Mouse (Mus musculus): ENCODE results near the gene Otoa. TPM values are rescaled to one million over a fixed set of nuclear protein-coding genes. Genes with fewer than 3 reads are reported as not detected.

Gene Otoa
- total RNA-seq (2018; cell fraction: chromatin; rRNA removed) = 1 to 10 TPM in 8 of 26 experiments, under 1 TPM in 16, not detected in 2; 0.08 to 3.2 (median 0.76) TPM
- total RNA-seq (2018; cell fraction: cytosol; rRNA removed) = under 1 TPM in 4 of 26 experiments, not detected in 22; 0.04 to 0.24 (median 0.11) TPM
- 1 to 10 TPM in 1 of 26 experiments, under 1 TPM in 19, not detected in 6; 0.11 to 1.4 (median 0.42) TPM for total RNA-seq (2018; cell fraction: nucleus; rRNA removed)
- not detected in 3 replicates for polyA plus RNA-seq (2018)

DNA sequence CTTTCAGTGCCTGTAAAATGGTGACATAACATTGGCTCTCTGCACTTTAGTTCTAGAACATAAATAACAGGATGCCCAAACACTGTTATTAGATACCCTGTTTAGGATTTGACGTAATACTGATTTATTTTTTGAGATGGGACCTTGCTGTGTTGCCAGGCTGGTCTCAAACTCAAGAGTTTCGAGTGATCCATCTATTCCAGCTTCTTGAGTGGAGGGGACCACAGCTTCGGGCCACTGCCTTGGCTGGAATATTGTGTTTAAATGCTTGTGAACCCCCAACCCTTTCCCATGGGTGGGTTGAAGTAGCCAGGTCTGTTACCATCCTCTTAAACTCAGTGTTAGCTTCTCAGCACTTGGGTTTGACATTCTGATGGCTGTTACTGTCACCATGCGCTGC is at the start of gene Otoa:
Otoa (plus strand) TSS at position 301 of the 400 bp plus-strand sequence.
- 92% methylated on average over 4 of the region's 4 CpGs for WGBS (ENCODE audit: missing documents)
- Histone ChIP-seq H3K4me3 (ENCODE audit: inconsistent target) (no peak within 1 kb of the TSS), H3K79me2 (ENCODE audit: inconsistent target) (no peaks in the 10 kb centered on the region), H3K36me3 (ENCODE audit: inconsistent target) (no peaks in the 10 kb centered on the region), H3K27ac (no peak within 1 kb of the TSS)

DNA sequence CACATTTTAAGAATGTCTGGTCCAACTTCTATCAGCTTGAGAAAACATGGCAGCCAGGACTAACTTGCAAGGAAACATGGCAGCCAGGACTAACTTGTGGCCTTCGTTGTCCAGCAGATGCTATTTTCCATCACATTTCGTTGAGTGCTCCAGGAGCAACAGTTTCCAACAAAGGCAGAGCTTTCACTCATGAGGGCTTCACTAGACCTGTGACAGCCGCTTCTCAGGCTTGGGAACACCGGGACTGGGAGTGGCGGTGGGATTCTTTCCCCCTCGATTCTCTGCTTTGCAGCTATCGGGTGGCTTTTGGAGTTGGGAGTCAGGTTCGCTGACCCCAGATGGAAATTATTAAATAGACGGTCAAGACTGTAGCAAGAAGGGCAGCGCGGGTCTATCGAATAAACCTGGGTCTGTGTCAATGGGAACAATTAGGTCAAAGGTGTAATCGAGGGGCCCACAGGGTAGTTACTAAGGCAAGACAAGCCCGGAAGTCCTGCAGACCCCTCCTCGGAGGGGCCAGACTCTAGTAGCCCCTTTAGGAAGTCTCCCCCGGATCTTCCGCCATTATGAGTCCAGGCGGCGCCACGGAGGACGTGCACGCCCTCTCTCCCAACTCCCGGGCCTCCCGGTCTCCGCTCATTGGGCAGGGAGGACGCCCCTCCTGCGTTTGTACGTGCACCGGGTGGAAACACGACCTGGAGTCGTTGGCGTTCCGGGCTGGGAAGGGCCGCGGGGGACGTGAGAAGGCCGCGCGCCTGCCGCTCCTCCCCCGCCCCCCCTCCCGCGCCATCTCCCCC is 47.4 kb upstream of the Otoa start, which contains the start of gene Mettl9:
Mettl9 (plus strand) TSS at position 590 of the 797 bp plus-strand sequence.
- Histone ChIP-seq H3K79me2 (ENCODE audit: inconsistent target) (peaks cover 39% of the 10 kb centered on the region), H3K27ac (peak within 1 kb of the TSS; percentile 80), H3K4me3 (ENCODE audit: inconsistent target) (peak within 1 kb of the TSS; percentile 75), H3K36me3 (ENCODE audit: inconsistent target) (no peaks in the 10 kb centered on the region)
- WGBS (ENCODE audit: missing documents) = 8% methylated on average over 33 of the region's 43 CpGs

DNA sequence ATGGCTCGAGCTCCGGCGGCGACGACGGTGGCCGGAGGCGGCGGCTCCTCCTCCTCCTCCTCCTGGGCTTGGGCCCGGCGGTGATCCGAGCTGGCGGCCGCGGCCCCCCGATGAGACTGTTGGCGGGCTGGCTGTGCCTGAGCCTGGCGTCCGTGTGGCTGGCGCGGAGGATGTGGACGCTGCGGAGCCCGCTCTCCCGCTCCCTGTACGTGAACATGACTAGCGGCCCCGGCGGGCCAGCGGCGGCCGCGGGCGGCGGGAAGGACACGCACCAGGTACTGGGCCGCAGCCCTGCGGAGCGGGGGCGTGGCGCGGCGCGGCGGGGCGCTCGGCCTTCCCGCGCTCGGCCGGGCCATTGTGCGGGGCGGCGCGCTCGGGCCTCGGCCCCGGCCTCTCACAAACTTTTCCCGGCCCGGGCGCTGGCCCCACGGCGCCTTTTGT is 46.7 kb upstream of the Otoa start:
- Histone ChIP-seq H3K36me3 (ENCODE audit: inconsistent target) (no peaks in the 10 kb centered on the region), H3K79me2 (ENCODE audit: inconsistent target) (peaks cover 46% of the 10 kb centered on the region), H3K27ac (no peak overlapping the region), H3K4me3 (ENCODE audit: inconsistent target) (no peak overlapping the region)
- WGBS (ENCODE audit: missing documents) = 0% methylated on average over 46 of the region's 63 CpGs

DNA sequence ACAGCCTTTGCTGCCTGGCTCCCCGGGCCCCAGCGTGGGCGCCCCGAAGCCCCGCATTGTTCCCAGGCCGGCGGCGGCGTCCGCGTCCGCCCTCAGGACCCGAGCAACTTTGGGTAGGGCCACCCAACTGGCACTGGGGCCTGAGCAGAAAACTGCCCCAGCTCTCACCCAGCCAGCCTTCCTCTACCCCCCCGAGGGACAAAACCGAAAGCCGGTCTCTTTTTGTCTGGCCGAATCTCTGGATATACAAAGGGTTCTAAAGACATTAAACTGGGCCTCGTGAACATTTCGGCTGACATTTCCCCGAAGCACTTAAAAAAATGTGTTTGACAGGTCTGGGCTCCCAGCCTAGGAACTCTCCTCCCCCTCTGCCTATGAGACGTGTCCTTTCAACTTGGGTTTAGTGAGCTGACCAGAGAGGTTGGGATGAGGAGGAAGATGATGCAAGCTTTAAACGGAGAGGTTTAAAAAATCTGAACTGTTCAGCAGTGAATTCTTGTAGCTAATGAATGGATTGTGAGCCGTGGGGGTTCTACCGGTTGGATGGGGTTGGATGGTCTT is 46.2 kb upstream of the Otoa start:
- H3K27ac ChIP-seq = peak overlapping the region; percentile 73
- H3K4me3 ChIP-seq (ENCODE audit: inconsistent target) = peak overlapping the region; percentile 67
- H3K79me2 ChIP-seq (ENCODE audit: inconsistent target) = peaks cover 51% of the 10 kb centered on the region
- H3K36me3 ChIP-seq (ENCODE audit: inconsistent target) = no peaks in the 10 kb centered on the region
- WGBS (ENCODE audit: missing documents) = under 1% methylated on average over 12 of the region's 24 CpGs

DNA sequence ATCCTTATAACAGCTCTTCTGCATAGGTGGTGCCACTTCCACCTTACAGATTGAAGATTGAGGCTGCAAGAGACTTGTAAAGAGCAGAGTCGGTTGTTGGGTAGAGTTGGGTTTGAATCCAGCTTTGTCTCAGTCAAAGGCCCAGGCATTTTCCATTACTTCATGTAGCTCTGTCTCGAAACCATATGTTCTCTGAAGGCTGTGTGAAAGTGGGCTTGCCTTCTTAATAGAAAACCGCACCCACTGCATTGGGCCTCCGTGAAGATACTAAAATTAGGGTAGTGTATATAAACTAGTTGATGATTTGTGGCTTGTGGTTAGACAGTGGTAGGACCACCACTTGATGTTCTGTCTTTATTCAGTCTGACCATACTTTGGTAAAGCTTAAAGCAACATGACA is 40.9 kb upstream of the Otoa start:
- H3K36me3 ChIP-seq (ENCODE audit: inconsistent target) = no peaks in the 10 kb centered on the region
- H3K4me3 ChIP-seq (ENCODE audit: inconsistent target) = no peak overlapping the region
- peaks cover 100% of the 10 kb centered on the region for H3K79me2 ChIP-seq (ENCODE audit: inconsistent target)
- H3K27ac ChIP-seq = no peak overlapping the region
- WGBS (ENCODE audit: missing documents) = 76% methylated on average over 4 of the region's 4 CpGs

DNA sequence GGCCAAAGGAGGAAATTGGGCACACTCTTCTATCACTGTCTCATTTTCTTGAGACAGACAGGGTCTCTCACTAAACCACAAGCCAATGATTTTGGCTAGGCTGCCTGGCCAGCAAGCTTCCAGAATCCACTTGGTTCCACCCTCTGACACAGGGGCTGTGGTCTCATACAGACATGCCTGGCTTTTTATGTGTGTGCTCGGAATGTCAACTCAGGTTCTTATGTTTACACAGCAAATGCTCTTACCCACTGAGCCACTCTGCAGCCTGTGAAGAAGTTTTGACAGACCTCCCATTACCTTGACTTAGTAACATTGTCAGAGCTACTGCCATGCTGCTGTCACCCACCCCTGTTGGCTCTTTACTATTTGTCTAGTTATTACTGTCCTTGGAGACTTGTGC is 39.5 kb upstream of the Otoa start:
- Histone ChIP-seq H3K79me2 (ENCODE audit: inconsistent target) (peaks cover 100% of the 10 kb centered on the region), H3K4me3 (ENCODE audit: inconsistent target) (no peak overlapping the region), H3K27ac (no peak overlapping the region)

DNA sequence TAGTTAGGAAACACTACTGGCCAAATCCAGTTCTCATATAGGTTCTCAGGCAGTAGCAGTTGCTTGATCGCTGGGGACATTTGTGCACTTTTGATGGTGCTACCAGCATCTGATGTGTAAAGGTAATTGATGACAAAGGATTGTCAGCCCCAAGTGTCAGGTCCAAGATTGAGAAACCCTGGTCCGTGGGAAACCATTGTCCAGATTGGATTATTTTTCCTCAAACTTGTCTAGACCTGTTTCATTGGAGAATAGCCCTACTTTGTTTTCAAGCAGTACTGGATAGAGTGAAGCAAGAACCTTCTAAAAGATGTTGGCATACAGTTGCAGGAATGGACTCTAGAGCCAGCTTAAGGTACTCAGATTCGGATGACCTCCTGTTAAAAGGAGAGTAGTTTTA is 38.4 kb upstream of the Otoa start:
- Histone ChIP-seq H3K36me3 (ENCODE audit: inconsistent target) (no peaks in the 10 kb centered on the region), H3K79me2 (ENCODE audit: inconsistent target) (peaks cover 100% of the 10 kb centered on the region), H3K4me3 (ENCODE audit: inconsistent target) (no peak overlapping the region), H3K27ac (no peak overlapping the region)
- 98% methylated on average over 3 of the region's 3 CpGs for WGBS (ENCODE audit: missing documents)

More for the DNA sequence above, 39.5 kb upstream of the Otoa start:
- H3K36me3 ChIP-seq (ENCODE audit: inconsistent target) = no peaks in the 10 kb centered on the region
- WGBS (ENCODE audit: missing documents) = 73% methylated on average over 1 of the region's 1 CpGs

DNA sequence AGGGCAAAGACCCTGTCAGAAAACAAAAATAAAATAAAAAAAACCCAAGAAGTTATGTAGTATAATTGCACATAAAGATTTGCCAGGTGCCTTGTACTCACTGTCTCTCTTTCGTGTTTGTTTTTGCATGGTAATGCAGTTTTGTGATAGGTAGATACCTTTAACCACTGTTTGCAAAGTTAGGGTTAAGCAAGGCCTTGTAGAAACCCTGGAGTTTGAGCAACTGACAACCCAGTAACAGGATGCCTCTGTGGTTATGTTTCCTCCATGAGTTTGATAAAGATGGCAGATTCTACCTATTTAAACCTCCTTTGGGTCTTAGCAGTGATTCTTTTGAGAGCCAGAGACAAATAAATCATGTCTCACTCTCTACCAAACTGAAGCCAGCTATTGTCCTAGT is 37.9 kb upstream of the Otoa start:
- Histone ChIP-seq H3K79me2 (ENCODE audit: inconsistent target) (peaks cover 100% of the 10 kb centered on the region), H3K36me3 (ENCODE audit: inconsistent target) (0 out of 2 replicates have a peak, but pooled peaks cover 2% of the 10 kb centered on the region), H3K27ac (no peak overlapping the region), H3K4me3 (ENCODE audit: inconsistent target) (no peak overlapping the region)
- 69% methylated on average over 1 of the region's 1 CpGs for WGBS (ENCODE audit: missing documents)

DNA sequence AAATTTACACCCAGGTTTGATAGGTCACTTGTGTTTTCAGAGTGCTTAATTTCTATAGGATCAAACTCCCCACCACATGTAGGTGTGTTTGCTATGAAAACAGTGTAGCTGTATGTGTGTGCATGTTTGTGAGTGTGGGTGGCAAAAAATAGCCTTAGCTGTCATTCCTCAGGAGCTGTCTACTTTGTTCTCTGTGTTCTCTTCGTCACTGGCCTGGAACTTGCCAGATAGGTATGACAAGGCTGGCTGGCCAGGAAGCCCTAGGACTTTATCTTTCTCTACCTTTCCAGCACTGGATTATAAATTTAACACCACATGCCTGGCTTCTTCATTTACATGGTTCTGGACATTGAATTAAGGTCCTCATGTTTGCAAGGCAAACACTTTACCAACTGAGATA is 37.2 kb upstream of the Otoa start:
- 100% methylated on average over 1 of the region's 1 CpGs for WGBS (ENCODE audit: missing documents)
- peaks cover 94% of the 10 kb centered on the region for H3K79me2 ChIP-seq (ENCODE audit: inconsistent target)
- H3K36me3 ChIP-seq (ENCODE audit: inconsistent target) = 0 out of 2 replicates have a peak, but pooled peaks cover 5% of the 10 kb centered on the region
- no peak overlapping the region for H3K4me3 ChIP-seq (ENCODE audit: inconsistent target)
- H3K27ac ChIP-seq = no peak overlapping the region

DNA sequence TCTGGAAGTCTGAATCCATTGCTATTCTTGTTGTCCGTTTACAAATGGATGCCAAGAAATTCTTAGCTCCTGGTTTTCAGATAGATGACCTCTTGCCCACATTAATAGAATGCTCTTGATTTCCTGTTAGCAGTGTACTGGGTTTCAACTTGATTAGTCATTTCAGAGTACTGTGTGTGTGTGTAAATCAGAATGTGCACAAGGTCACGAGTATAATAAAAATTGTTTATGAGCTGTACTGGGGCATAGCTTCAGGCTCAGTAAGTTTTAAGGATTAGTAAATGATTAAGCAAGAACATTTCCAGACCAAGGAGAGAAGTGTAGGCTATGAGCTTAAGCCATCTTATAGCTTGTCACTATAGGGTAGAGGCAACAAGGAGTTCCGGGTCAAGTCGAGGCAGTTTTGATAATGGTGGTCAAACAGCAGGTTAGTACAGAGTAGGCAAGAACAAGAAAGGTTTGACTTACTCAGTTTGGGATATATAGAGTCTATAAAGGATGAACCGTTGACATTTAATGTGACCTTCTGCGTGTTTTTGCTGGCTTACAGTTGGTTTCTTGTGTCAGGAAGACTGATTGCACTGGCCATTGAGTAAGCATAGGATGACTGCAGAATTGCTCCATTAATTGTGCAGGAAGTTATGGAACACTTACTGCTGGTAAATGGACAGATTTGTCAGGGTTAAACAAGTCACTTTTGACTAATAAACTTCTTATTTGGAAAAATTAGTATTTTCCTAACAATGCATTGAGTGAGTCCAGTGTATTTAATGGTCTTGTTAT is 35.6 kb upstream of the Otoa start:
- WGBS (ENCODE audit: missing documents) = 92% methylated on average over 6 of the region's 6 CpGs
- Histone ChIP-seq H3K36me3 (ENCODE audit: inconsistent target) (0 out of 2 replicates have a peak, but pooled peaks cover 5% of the 10 kb centered on the region), H3K79me2 (ENCODE audit: inconsistent target) (peaks cover 82% of the 10 kb centered on the region), H3K4me3 (ENCODE audit: inconsistent target) (no peak overlapping the region), H3K27ac (no peak overlapping the region)

DNA sequence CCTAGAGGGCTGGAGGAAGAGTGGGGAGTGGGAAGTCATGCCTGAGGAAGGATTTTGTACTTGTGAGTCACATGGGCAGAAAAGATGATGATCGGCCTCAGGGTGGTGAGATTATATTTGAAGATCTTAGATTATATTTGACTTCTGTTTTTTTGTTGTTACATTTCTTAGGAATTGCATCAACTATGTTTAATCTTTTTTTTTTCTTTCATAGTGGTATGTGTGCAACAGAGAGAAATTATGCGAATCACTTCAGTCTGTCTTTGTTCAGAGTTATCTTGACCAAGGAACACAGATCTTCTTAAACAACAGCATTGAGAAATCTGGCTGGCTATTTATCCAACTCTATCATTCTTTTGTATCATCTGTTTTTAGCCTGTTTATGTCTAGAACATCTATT is 33.8 kb upstream of the Otoa start:
- WGBS (ENCODE audit: missing documents) = 94% methylated on average over 2 of the region's 2 CpGs
- 0 out of 2 replicates have a peak, but pooled peaks cover 5% of the 10 kb centered on the region for H3K36me3 ChIP-seq (ENCODE audit: inconsistent target)
- H3K4me3 ChIP-seq (ENCODE audit: inconsistent target) = no peak overlapping the region
- H3K27ac ChIP-seq = 0 out of 2 replicates have a peak overlapping the region, but pooled peaks have one; percentile 9
- peaks cover 64% of the 10 kb centered on the region for H3K79me2 ChIP-seq (ENCODE audit: inconsistent target)

DNA sequence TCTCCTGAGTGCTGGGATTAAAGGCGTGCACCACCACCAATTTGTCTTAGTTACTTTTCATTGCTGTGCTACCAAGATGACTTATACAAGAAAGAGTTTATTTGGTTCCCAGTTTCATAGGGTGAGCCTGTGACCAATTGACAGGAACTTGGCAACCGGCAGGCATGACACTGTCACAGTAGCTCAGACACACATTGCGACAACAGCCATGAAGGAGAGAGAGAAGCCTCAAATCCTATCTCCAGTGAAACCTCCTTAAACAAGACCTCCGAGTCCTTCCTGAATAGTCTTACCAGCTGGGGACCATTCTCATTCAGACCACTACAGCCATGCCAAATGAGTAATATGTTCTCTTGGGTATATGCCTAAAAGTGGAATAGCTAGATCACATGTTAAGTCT is 28.4 kb upstream of the Otoa start:
- Histone ChIP-seq H3K27ac (no peak overlapping the region), H3K4me3 (ENCODE audit: inconsistent target) (no peak overlapping the region), H3K36me3 (ENCODE audit: inconsistent target) (peaks cover 13% of the 10 kb centered on the region; the same call in 1 of the 2 replicates), H3K79me2 (ENCODE audit: inconsistent target) (peaks cover 10% of the 10 kb centered on the region; the same call in 1 of the 2 replicates)
- WGBS (ENCODE audit: missing documents) = 94% methylated on average over 4 of the region's 4 CpGs

DNA sequence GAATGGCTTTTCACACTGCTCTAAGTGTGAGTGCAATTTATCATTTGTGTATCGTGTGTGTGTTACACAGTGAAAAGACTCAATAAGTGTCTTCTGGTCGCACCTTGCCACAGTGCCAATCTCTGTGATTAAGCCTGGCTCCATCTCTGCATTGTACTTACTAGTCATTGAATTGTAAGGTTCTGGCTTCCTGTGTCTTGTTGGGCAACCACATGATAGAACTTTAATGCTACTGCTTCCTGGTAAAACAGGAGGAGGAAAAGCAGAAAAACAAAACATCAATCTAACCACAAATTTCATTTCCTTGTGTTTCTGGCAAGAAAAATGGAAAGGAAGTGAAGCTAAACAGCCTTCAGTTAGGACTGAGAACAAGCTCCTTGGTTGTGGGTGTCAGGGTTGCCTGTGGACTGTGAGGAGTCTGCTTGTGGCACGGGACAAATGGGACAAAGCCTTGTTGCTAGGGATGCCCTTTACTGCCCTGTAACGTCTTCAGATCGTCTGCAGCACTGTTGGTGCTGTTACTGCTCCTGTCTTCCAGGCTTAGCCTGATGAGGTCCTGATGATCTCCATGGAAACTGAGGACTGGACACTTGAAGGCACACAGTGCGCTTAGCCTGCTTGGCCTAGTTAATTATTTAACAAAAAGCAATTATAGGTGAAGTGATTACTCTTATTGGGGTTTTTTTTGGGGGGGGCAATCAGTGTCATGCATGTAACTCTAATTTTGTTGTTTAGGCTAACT is 21.8 kb upstream of the Otoa start:
- 68% methylated on average over 6 of the region's 6 CpGs for WGBS (ENCODE audit: missing documents)

More for the DNA sequence above, 21.8 kb upstream of the Otoa start:
- Histone ChIP-seq H3K27ac (peak overlapping the region; percentile 49), H3K36me3 (ENCODE audit: inconsistent target) (peaks cover 2% of the 10 kb centered on the region; the same call in 1 of the 2 replicates), H3K79me2 (ENCODE audit: inconsistent target) (no peaks in the 10 kb centered on the region; the same call in 1 of the 2 replicates), H3K4me3 (ENCODE audit: inconsistent target) (no peak overlapping the region)
